Mouse (Mus musculus) liver, embryonic 12.5 days (tissue): Measurements from ENCODE around the gene Ctnna3. TPM values are rescaled to one million over a fixed set of nuclear protein-coding genes. Genes with fewer than 3 reads are reported as not detected.

Experiments used
- ATAC-seq: fragments of 200-750 bp; cut with Nextera tagmentation; 2 replicates; pipeline ENCODE4 v1.8.0; 2017; ENCODE audit warnings: moderate number of reproducible peaks, mild to moderate bottlenecking, moderate library complexity
- H3K27ac ChIP-seq: fragments of 300-500 bp; sonication (generic); 2 replicates; pipeline ENCODE4 v1.5.1; 2016; ENCODE audit warnings: mild to moderate bottlenecking
- H3K27me3 ChIP-seq: fragments of 300-500 bp; sonication (generic); replicated peaks from 2 replicates; pipeline ENCODE4 v1.6.1; 2016; ENCODE audit warnings: mild to moderate bottlenecking, moderate library complexity
- H3K36me3 ChIP-seq: fragments of 300-500 bp; sonication (generic); 2 replicates; pipeline ENCODE4 v1.6.1; 2016; ENCODE audit warnings: mild to moderate bottlenecking, moderate library complexity
- H3K4me1 ChIP-seq: fragments of 300-500 bp; sonication (generic); 2 replicates; pipeline ENCODE4 v1.6.1; 2016
- H3K4me2 ChIP-seq: fragments of 300-500 bp; sonication (generic); 2 replicates; pipeline ENCODE4 v1.6.1; 2016; ENCODE audit warnings: mild to moderate bottlenecking, moderate library complexity
- H3K4me3 ChIP-seq: fragments of 300-500 bp; sonication (generic); 2 replicates; pipeline ENCODE4 v1.5.1; 2016; ENCODE audit warnings: mild to moderate bottlenecking, moderate library complexity
- H3K9ac ChIP-seq: fragments of 300-500 bp; sonication (generic); 2 replicates; pipeline ENCODE4 v1.6.1; 2016; ENCODE audit warnings: mild to moderate bottlenecking, moderate library complexity
- H3K9me3 ChIP-seq: fragments of 300-500 bp; sonication (generic); replicated peaks from 2 replicates; pipeline ENCODE4 v1.6.1; 2016; ENCODE audit warnings: mild to moderate bottlenecking, moderate library complexity
- WGBS: fragments of 180-500 bp; shearing (Covaris S2); methylation state at CpG from one replicate; pipeline ENCODE4 v1.1.7; 2016; ENCODE audit not compliant: insufficient replicate concordance; 5-methylcytosine and 5-hydroxymethylcytosine counted together
- polyA plus RNA-seq: library from polyadenylated mRNA; unstranded; fragments of >200 nt; fragmentation: Nextera tagmentation; extraction: Ambion mirVana; gene quantifications from 2 replicates; pipeline ENCODE4 v1.2.1, GENCODE M21; 2016

Ctnna3 gene
- polyA plus RNA-seq, 1 experiment from 2014 or later: 0.05 TPM

GRCm38 (mm10) chr10:63457292-63458128 lies 27.6 kb downstream of the Ctnna3 start:
- Histone ChIP-seq H3K27ac (no peak overlapping the region), H3K4me1 (no peaks in the 10 kb centered on the region), H3K27me3 (no peaks in the 10 kb centered on the region), H3K36me3 (no peaks in the 10 kb centered on the region), H3K4me3 (no peak overlapping the region), H3K9ac (no peak overlapping the region), H3K4me2 (peak overlapping the region; percentile 25), H3K9me3 (no peaks in the 10 kb centered on the region)
- 52% methylated on average over 17 of the region's 17 CpGs for WGBS
- ATAC-seq: no peak

- Histone ChIP-seq H3K4me3 (no peak overlapping the region), H3K4me1 (no peaks in the 10 kb centered on the region), H3K36me3 (no peaks in the 10 kb centered on the region), H3K27ac (no peak overlapping the region), H3K27me3 (no peaks in the 10 kb centered on the region), H3K4me2 (no peak overlapping the region), H3K9me3 (no peaks in the 10 kb centered on the region), H3K9ac (no peak overlapping the region)
- 48% methylated on average over 5 of the region's 5 CpGs for WGBS
- no peak for ATAC-seq
Observed at GRCm38 (mm10) chr10:63460935-63461334, 31.0 kb downstream of the Ctnna3 start.

GRCm38 (mm10) chr10:63472473-63472872 lies 42.6 kb downstream of the Ctnna3 start:
- no peaks in the 10 kb centered on the region for H3K4me1 ChIP-seq
- H3K4me3 ChIP-seq: no peak overlapping the region
- no peak overlapping the region for H3K27ac ChIP-seq
- no peak overlapping the region for H3K4me2 ChIP-seq
- no peaks in the 10 kb centered on the region for H3K27me3 ChIP-seq
- H3K9ac ChIP-seq: no peak overlapping the region
- no peaks in the 10 kb centered on the region for H3K9me3 ChIP-seq
- ATAC-seq: no peak
- 62% methylated on average over 6 of the region's 6 CpGs for WGBS
- no peaks in the 10 kb centered on the region for H3K36me3 ChIP-seq

- 45% methylated on average over 10 of the region's 10 CpGs for WGBS
- Histone ChIP-seq H3K4me3 (no peak overlapping the region), H3K9me3 (no peaks in the 10 kb centered on the region), H3K36me3 (no peaks in the 10 kb centered on the region), H3K4me1 (no peaks in the 10 kb centered on the region), H3K9ac (no peak overlapping the region), H3K27me3 (no peaks in the 10 kb centered on the region), H3K4me2 (no peak overlapping the region), H3K27ac (no peak overlapping the region)
- ATAC-seq: peak; percentile 51
Observed at GRCm38 (mm10) chr10:63476167-63476647, 46.3 kb downstream of the Ctnna3 start.

GRCm38 (mm10) chr10:63478946-63479345 lies 49.0 kb downstream of the Ctnna3 start:
- H3K27me3 ChIP-seq: no peaks in the 10 kb centered on the region
- H3K9ac ChIP-seq: no peak overlapping the region
- H3K36me3 ChIP-seq: no peaks in the 10 kb centered on the region
- no peaks in the 10 kb centered on the region for H3K9me3 ChIP-seq
- ATAC-seq: no peak
- no peaks in the 10 kb centered on the region for H3K4me1 ChIP-seq
- 26% methylated on average over 2 of the region's 2 CpGs for WGBS
- no peak overlapping the region for H3K27ac ChIP-seq
- no peak overlapping the region for H3K4me3 ChIP-seq
- H3K4me2 ChIP-seq: no peak overlapping the region

- Histone ChIP-seq H3K4me2 (no peak overlapping the region), H3K4me3 (no peak overlapping the region), H3K36me3 (no peaks in the 10 kb centered on the region), H3K4me1 (no peaks in the 10 kb centered on the region), H3K27ac (no peak overlapping the region), H3K9ac (no peak overlapping the region), H3K9me3 (no peaks in the 10 kb centered on the region), H3K27me3 (no peaks in the 10 kb centered on the region)
- 50% methylated on average over 5 of the region's 5 CpGs for WGBS
- ATAC-seq: no peak
Observed at GRCm38 (mm10) chr10:63480066-63480465, 50.2 kb downstream of the Ctnna3 start.

- Histone ChIP-seq H3K4me2 (no peak overlapping the region), H3K9me3 (no peaks in the 10 kb centered on the region), H3K4me3 (no peak overlapping the region), H3K27ac (no peak overlapping the region), H3K27me3 (no peaks in the 10 kb centered on the region), H3K4me1 (no peaks in the 10 kb centered on the region), H3K36me3 (no peaks in the 10 kb centered on the region), H3K9ac (no peak overlapping the region)
- no peak for ATAC-seq
- 69% methylated on average over 7 of the region's 7 CpGs for WGBS
Observed at GRCm38 (mm10) chr10:63488346-63488745, 58.4 kb downstream of the Ctnna3 start.

- Histone ChIP-seq H3K9me3 (0 out of 2 replicates have a peak, but pooled peaks cover 2% of the 10 kb centered on the region), H3K4me3 (no peak overlapping the region), H3K9ac (no peak overlapping the region), H3K27ac (no peak overlapping the region), H3K4me2 (no peak overlapping the region), H3K4me1 (no peaks in the 10 kb centered on the region), H3K36me3 (no peaks in the 10 kb centered on the region), H3K27me3 (no peaks in the 10 kb centered on the region)
- no peak for ATAC-seq
- WGBS: 60% methylated on average over 3 of the region's 3 CpGs
Observed at GRCm38 (mm10) chr10:63523956-63524355, 94.1 kb downstream of the Ctnna3 start.

GRCm38 (mm10) chr10:63526027-63526426 lies 96.1 kb downstream of the Ctnna3 start:
- no peak overlapping the region for H3K4me2 ChIP-seq
- H3K27me3 ChIP-seq: no peaks in the 10 kb centered on the region
- 65% methylated on average over 4 of the region's 4 CpGs for WGBS
- no peak overlapping the region for H3K27ac ChIP-seq
- 0 out of 2 replicates have a peak, but pooled peaks cover 2% of the 10 kb centered on the region for H3K9me3 ChIP-seq
- H3K4me1 ChIP-seq: no peaks in the 10 kb centered on the region
- ATAC-seq: no peak
- H3K4me3 ChIP-seq: no peak overlapping the region
- H3K36me3 ChIP-seq: no peaks in the 10 kb centered on the region
- H3K9ac ChIP-seq: no peak overlapping the region

- H3K4me2 ChIP-seq: no peak overlapping the region
- WGBS: 68% methylated on average over 8 of the region's 8 CpGs
- no peak overlapping the region for H3K9ac ChIP-seq
- H3K4me3 ChIP-seq: no peak overlapping the region
- H3K9me3 ChIP-seq: no peaks in the 10 kb centered on the region
- H3K36me3 ChIP-seq: no peaks in the 10 kb centered on the region
- H3K27ac ChIP-seq: no peak overlapping the region
- ATAC-seq: no peak
- H3K27me3 ChIP-seq: no peaks in the 10 kb centered on the region
- no peaks in the 10 kb centered on the region for H3K4me1 ChIP-seq
Observed at GRCm38 (mm10) chr10:63532381-63532780, 102.5 kb downstream of the Ctnna3 start.

GRCm38 (mm10) chr10:63541754-63542153 lies 111.9 kb downstream of the Ctnna3 start:
- no peak overlapping the region for H3K4me2 ChIP-seq
- WGBS: 43% methylated on average over 5 of the region's 5 CpGs
- no peaks in the 10 kb centered on the region for H3K36me3 ChIP-seq
- no peaks in the 10 kb centered on the region for H3K4me1 ChIP-seq
- H3K4me3 ChIP-seq: no peak overlapping the region
- no peak overlapping the region for H3K27ac ChIP-seq
- ATAC-seq: no peak
- no peak overlapping the region for H3K9ac ChIP-seq
- no peaks in the 10 kb centered on the region for H3K9me3 ChIP-seq
- no peaks in the 10 kb centered on the region for H3K27me3 ChIP-seq

GRCm38 (mm10) chr10:63542493-63542892 lies 112.6 kb downstream of the Ctnna3 start:
- Histone ChIP-seq H3K27me3 (no peaks in the 10 kb centered on the region), H3K4me2 (no peak overlapping the region), H3K4me3 (no peak overlapping the region), H3K36me3 (no peaks in the 10 kb centered on the region), H3K27ac (no peak overlapping the region), H3K9me3 (no peaks in the 10 kb centered on the region), H3K4me1 (no peaks in the 10 kb centered on the region), H3K9ac (no peak overlapping the region)
- 59% methylated on average over 6 of the region's 6 CpGs for WGBS
- no peak for ATAC-seq
